Mouse (Mus musculus): ENCODE data around the gene Palm2. TPM values are rescaled to one million over a fixed set of nuclear protein-coding genes. Genes with fewer than 3 reads are reported as not detected.
A peak's percentile ranks its signal among the peaks of the same experiment; 100 is the strongest.
"Not testable (repeated sequence)": the region's sequence is repeated elsewhere in the genome, so short reads cannot be mapped to it uniquely, and the experiment has no call there.

Palm2 gene
- 10 to 100 TPM; 49.8 to 60.0 TPM for total RNA-seq (2021)
- long read RNA-seq, partial matches to known transcripts = 0 of 1 reads
- long read RNA-seq, other reads (novel, unspliced or antisense) = 1 of 1 reads

DNA sequence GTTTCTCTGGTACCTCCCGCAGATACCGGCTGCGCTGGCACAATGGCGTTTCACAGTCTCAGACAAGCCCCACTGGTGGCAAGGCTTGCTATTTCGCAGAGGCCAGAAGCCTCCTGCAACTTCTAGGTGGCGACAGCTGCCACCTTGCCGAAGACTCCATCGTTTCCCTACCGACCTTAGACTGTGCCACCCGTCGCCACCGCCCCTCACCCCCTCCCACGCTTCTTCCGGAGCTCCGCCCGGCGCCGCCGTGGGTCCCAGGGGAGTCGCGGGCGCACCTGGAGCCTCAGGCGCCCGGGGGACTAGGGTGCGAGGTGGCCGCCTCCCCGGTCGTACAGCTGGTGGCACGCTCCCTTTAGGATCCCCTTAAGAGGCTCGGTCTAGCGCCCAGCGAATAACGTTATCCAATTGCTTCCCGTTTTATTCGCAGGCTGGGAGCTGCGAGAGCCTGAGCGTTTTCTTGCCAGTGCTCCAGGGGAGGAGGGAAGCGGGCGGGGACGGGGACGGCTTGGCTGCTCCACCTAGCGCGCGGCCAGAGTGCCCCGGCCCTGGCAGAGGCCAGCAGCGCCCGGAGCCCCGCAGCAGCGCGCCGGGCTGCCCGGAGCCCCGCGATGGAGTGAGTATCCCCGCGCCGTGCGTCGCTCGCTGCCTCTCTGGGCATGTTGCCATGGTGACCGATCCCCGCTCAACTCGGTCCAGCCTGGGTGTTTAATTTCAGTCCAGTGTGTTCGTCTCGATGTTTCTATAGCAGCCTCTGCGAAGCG is at the start of gene Palm2:
Gene Palm2 (plus strand): TSS at position 307 of the 764 bp plus-strand sequence.
- DNase-seq (ENCODE audit: low spot score in 2 of 2) = peak; percentile 74 to 82

DNA sequence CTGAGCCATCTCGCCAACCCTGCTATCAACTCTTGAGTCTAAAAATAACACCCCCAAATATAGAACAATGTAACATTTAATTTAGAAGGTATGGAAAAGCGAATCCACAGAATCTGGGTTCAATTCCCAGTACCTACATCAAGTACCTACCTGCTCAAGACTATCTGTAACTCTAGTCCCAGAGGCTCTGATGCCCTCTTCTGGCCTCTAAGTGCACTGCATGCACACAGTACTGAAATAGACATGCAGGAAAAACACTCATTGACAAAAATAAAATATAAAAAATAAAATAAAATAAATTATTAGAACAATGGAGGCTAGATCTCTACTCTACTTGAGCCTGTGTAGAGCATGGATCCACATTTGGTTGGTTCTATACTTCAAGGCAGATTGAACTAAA is 49.7 kb upstream of the Palm2 start:
- DNase-seq (ENCODE audit: low spot score in 2 of 2) = no peak

DNA sequence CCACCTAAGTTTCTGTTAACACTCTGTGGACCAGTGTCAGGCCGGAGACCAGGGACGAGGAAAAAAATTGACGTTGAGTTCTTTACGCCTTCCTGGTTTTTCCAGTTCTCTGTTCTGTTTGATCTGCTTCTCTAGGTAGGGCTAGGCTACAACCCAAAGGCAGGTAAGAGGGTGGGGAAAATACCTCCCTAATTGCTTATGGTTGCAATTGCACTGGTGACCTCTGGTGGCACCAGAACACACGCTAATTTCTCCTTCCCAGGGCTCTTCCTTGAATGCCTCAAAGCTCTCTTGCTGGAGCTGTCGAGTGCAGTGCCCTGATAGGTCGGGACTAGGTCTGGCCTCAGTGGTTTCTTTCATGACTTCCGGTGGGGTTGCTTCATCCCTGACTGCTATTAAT is 42.9 kb upstream of the Palm2 start:
- no peak for DNase-seq (ENCODE audit: low spot score in 2 of 2)

DNA sequence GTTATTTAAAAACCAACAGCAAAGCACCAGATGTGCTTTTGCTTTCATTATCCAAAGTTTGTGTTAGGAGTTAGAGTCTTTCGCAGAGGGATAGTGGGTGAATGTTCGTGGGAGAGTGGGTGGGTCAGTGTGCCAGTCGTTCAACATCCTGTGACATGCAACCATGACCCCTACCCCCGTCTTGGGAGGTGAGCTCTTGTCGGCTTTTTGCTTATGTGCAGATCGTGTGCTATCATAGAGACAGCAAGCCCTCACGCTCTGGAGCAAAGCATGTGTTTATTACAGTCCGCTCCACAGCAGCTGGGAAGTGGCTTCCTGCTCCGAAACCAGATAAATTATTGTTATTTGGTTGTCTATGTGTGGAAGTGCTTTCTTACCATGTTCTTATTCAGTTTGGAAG is 37.6 kb upstream of the Palm2 start:
- no peak for DNase-seq (ENCODE audit: low spot score in 2 of 2)

DNA sequence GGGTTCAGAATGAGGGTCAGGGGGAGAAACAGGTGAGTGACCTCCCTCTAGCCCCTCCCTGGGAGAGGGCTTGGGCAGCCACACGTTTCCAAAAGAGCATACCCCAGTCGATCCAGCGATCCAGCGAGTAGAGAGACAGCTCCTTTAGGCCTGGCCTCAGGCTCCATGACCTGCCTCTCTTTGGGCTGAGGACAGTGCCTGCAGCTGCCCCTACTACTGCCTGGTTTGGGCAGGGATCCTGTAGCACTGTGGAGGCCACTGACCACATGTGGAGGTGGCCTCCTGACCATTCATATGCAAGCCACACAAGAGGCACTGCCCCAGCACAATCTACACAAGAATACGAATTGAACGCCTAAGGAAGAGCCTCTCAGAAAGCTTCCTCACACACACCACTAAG is 21.7 kb upstream of the Palm2 start:
- DNase-seq (ENCODE audit: low spot score in 2 of 2) = not testable (repeated sequence)

DNA sequence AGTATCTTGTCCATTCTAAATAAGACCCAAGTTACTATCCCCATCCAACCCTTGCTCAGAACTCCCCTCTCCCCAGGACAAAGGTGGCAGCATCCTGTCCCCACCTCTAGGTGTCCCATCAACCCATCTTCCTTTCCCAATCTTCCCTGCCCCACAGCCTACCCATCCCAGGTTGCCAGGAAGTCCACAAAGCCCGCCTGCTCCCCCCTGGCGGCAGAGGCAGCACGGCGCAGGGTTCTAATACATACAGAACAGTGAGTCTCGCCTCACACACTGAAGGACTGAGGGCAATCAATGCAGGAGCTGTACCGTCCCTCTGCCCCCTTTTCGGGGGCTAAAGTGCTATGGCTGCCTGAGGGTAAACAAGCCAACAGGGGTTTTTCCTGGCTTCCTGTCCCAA is 21.0 kb upstream of the Palm2 start:
- no peak for DNase-seq (ENCODE audit: low spot score in 2 of 2)

DNA sequence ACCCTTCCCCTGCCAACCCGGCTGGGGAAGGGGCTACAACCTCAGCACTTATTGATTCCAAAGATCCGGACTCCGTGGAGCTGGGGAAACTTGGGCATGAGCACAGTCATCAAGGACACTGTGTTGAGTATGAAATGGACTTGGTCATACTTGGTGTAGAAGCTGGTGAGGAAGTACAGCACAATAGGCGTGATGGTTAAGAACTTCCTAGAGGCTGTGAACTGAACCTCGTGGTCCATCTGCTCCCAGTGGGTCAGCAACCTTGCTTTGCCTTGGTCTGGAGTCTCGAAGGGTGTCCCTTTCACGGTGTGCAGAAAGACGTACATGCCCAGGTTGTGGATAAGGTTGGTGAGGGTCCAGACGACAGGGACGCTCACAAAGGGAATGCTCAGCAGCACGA is 20.4 kb upstream of the Palm2 start:
- DNase-seq (ENCODE audit: low spot score in 2 of 2) = not testable (repeated sequence)

DNA sequence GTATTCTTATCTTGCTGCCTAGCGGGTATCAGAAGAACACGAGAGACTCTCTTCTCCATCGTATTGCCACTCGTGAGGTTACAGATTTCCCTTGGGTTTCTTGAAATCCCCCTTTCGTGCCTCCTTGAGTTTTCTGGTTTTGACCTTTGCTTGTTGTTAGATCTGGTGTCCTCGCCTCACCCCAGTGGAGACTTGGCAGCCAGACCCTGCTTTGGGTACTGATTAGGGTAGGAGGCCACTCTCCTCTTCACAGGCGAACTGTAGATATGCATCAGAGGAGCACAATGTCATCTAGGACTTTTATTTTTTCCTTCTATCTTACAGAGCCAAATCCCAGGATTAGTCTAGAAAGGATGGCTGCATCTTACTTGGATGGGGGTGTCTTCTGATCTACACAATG is 10.0 kb upstream of the Palm2 start:
- DNase-seq (ENCODE audit: low spot score in 2 of 2) = no peak

DNA sequence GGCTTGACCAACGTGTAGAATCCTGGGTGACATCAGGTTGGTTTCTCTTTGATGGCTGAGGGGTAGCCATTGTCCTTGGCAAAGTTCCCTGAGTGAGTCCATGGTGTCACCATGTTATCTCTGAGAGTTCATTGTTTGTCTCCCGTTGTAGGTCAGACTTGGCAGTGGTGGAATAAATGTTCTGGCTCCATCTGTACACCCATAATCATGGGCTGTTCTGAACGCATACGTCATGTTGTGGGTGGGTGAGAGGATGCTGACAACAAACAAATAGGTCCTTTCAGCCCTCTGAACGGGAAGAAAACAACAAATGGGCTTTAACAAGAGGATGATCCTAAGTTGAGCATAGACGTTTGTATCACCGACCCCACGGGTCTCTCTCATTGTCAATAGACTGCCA is 5.7 kb upstream of the Palm2 start:
- peak in 1 of 2 experiments; percentile 67 for DNase-seq (ENCODE audit: low spot score in 2 of 2)

DNA sequence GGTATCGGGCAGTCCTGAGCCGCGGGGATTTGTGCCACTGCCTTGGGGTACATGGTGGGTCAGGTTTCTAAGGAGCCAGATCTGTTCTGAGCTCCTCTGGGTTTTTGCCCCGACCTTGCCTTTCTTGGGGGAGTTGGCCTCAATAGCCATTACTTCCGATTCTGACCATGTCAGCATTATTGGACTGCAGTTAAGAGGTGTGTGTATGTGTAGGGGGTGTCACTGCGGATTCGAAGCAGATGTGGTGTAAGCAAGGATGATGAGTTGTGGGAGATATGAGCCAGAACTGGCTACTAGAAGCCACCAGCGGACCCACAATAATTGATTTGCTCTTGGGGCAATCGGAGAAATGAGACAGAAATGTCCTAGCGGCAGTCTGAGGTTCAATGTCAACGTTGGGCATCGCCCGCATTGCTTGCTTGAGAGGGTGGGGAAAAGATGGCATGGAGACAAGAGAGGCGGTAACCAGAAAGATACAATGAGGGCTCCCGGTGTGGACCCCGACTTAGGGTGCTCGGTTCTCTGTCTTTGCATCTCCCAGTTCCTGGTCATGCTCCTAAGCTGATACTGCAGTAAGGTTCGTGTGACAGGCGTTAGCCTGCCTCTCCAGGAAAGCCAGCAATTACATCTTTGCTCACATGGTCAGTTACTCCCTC is 786 bp downstream of the Palm2 start:
- peak in 1 of 2 experiments; percentile 55 for DNase-seq (ENCODE audit: low spot score in 2 of 2)

DNA sequence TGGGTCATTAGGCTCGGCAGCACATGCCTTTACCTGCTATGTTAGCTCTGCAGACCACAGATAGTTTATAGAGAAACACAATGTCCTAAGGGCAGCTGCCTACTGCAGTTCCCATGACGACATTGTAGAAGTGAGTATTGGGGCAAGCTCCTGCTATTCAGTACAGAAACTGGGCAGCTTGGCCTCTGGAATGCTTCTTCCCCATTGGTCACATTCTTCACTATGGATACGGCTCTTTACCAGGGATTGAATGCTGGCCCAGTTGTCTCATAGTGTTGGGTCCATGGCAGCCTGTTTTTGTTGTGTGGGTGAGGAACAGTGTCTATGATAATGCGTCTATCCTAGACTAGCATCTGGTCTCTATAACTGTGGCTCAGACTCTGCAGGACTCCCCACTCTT is 2.2 kb downstream of the Palm2 start:
- peak in 1 of 2 experiments; percentile 58 for DNase-seq (ENCODE audit: low spot score in 2 of 2)

DNA sequence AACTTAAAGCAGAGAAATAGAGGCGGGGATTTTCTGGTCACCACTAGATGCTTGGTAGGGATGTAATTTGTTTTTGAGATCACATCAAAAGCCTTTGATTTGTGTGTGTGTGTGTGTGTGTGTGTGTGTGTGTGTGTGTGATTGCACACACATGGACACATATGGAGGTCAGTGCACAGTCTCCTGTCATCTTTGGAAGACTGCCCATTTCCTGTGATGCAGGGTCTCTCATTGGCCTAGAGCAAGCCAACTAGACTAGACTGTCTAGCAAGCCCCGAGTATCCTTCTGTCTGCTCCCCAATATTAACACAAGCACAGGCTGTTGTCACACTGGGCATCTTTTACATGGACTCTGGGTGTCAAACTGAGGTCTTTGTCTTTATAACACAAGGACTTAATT is 12.0 kb downstream of the Palm2 start:
- DNase-seq (ENCODE audit: low spot score in 2 of 2) = no peak

DNA sequence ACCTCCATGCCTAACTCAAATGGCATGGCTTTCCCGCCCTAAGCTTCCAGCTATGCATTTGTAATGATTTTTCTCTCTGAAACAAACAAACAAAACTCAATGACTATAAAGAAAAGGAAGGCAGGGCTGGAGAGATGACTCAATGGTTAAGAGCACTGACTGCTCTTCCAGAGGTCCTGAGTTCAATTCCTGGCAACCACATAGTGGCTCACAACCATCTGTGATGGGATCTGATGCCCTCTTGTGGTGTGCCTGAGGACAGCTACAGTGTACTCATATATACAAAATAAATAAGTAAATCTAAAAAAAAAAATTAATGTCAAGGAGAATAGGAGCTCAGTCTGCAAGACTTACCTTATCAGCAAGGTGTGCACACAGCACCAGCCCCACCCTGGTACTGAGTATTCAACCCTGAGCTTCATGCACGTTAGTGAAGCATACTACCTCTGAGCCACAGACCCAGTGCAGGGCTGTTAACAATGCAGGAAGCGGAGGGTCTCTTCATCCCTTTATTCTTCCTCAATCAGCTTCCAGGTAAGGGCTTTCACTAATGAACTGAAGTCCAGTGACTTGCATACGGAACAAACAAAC is 12.9 kb downstream of the Palm2 start:
- DNase-seq (ENCODE audit: low spot score in 2 of 2) = no peak

DNA sequence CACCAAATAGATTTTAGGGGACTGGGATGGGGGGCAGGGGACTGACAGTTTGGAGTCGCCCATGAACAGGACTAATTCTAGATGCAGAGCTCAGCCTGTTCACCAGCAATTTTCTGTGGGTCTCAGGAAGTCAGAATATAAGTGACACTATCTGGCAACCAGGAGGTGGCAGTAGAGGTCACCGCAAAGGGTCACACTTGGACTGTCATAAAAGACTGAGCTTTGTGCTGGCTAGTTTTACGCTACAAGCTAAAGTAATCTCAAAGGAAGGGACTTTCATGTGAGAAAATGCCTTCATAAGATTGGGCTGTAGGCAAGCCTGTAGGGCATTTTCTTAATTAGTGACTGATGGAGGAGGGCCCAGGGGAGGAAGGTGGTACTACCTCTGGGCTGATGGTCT is 17.8 kb downstream of the Palm2 start:
- DNase-seq (ENCODE audit: low spot score in 2 of 2) = peak in 1 of 2 experiments; percentile 52

DNA sequence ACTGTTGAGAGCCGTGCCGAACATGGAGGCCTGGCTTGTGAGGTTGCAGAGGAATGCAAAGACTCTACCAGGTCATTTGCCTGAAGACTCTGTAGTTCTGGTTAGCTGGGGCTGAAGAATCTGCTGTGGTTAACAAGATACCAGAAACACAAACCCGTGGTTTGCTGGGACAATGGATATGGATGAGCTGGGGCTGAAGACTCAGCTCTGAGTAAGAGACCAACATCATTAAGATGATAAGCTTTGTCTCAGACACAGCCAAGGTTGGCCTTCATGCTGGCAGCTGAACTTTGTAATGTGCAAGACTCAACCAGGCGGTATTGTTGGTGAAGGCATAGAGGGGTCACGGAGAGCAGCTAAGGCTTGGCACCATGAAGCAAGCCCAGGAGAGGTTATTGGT is 18.6 kb downstream of the Palm2 start:
- no peak for DNase-seq (ENCODE audit: low spot score in 2 of 2)

DNA sequence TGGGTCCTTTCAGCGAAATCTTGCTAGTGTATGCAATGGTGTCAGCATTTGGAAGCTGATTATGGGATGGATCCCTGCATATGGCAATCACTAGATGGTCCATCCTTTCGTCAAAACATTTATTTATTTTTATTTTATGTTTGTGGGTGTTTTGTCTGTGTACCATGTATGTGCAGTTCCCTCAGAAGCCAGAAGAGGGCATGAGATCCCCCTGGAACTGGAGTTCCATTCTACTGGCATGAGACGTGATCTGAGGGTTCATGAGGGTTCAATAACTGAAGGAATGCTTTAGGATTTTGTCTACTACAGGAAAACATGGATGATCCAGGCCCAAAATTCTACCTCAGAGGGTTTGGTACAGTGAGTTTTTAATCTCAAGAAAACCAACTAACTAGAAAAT is 28.3 kb downstream of the Palm2 start:
- DNase-seq (ENCODE audit: low spot score in 2 of 2) = peak in 1 of 2 experiments; percentile 41

DNA sequence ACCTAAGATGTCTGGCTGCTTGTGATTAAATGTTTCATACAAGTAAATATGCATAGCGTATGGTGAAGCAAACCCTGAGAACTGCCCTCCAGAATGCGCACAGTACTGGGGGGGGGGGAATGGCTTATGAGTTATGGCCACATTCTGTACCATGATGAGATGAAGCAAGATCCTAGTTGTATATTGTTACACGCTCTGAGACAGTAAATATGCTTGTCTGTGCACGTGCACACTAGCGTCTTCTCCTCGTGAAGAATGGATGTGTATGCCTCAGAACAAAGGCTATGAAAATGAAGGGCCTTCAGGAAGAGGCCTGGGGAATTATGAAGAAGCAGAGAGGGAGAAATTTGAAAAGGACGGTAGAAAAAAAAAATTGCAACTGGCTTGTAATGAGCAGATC is 48.4 kb downstream of the Palm2 start:
- no peak for DNase-seq (ENCODE audit: low spot score in 2 of 2)

DNA sequence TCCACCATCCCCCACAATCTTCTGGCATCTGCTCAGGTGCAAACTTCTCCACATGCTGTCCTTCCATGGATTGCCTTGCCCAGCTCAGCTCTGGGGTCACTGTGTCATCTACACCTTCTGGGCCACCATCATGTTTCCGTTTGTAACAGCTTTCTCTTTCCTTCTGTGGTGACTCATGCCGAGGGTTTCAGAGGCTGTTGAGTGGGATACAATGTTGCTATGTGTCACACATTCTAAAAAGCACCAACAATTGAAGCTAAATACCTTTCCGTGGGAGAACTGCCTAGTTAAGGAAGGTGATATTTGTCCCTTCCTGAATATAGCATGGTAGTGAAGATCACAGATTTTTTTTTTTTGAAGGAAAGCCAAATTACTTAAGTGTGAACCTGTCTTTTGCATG is 52.3 kb downstream of the Palm2 start:
- DNase-seq (ENCODE audit: low spot score in 2 of 2) = peak in 1 of 2 experiments; percentile 27

DNA sequence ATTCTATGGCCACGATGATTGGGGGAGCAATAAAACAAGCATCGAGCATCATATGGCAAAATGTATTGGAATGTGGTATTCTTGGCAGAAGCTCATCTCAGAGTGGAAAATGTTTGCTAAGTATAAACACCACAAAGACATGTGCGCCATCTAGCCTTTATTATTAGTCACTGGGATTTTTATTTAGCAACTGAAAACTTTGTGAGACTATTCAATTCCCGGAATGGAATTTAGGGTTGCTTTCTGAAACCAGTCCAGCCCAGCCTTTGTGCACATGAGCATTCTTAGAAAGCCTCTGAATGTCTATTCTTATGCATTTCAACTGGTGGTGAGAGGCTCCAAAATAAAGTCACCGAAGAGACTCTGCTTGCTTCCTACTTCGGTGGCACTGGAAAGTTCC is 55.8 kb downstream of the Palm2 start:
- peak in 1 of 2 experiments; percentile 26 for DNase-seq (ENCODE audit: low spot score in 2 of 2)

DNA sequence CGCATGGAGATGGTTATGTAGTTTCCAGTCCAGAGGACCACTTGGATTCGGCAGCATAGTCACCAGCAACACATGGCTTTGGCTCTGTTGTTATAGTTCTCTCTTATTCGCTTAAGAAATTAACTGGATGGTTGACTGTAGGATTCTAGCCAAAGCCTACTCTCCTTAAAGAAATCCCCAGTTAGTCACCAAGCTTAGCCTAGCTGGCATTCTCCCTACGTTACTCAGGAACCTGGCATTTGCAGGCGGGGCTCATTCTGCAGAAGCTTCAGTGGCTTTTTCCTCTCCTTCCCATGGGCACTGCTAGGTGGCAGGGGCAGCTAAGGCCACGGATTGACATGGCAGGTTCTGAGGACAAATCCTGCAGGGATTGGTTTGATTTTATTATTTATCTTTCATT is 70.7 kb downstream of the Palm2 start:
- no peak for DNase-seq (ENCODE audit: low spot score in 2 of 2)

DNA sequence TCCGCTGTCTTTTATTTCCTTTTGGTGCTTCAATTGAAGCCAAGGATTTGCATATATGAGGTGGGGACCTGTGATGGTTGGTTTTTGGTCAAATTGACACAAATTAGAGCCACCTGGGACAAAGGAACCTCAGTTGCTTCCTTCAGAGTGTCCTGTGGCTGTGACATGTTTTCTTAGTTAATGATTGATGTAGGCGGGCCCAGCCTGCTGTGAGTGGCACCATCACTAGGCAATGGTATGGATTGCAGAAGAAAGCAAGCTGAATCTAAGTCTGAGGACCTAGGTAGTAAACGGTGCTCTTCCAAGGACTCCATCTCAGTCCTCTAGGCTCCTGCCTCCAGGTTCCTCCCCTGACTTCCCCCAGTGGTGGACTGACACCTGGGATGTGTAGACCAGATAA is 76.5 kb downstream of the Palm2 start:
- no peak for DNase-seq (ENCODE audit: low spot score in 2 of 2)

DNA sequence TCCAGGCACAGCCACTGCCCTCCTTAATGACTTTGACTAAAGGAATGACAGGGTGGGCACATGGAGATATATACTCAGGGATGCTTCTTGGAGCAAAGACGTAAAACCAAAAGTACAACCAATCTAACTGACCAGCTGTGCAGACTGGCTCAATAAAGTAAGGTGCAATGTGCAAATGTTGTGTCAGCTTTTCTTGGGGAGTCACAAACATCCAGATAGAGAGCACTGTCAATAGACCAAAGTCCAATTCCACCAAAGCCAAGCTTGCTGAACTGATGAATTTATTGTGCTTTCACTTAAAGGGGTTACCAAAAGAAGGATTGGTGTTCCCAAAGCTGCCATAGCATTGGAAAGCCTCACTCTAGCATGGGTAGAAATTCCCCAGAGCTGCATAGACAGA is 77.7 kb downstream of the Palm2 start:
- DNase-seq (ENCODE audit: low spot score in 2 of 2) = no peak
